Mouse (Mus musculus) gastrocnemius, postnatal 10 days (tissue): ENCODE measurements around the gene Fgr. TPM values are rescaled to one million over a fixed set of nuclear protein-coding genes. Genes with fewer than 3 reads are reported as not detected.

Experiments
- total RNA-seq, 2 experiments: library from RNA; stranded (reverse); gene quantifications; 2 replicates each; pipeline ENCODE4 v1.2.3; 2021

The Fgr gene
- total RNA-seq, 2 experiments from 2014 or later, result 0.09 to 0.54 TPM

Other genes starting within 250 kb of the Fgr start
- 1 to 10 TPM; 2.3 to 2.6 TPM for gene Xkr8, start 241.5 kb upstream of the Fgr start, total RNA-seq
- gene Smpdl3b, start 216.8 kb upstream of the Fgr start, total RNA-seq, result 1 to 10 TPM; 2.8 to 3.6 TPM
- gene Rpa2, start 205.8 kb upstream of the Fgr start, total RNA-seq, result 10 to 100 TPM; 16.2 to 16.8 TPM
- gene Themis2, start 177.7 kb upstream of the Fgr start, total RNA-seq, result 1 to 10 TPM; 1.6 to 2.8 TPM
- gene Ppp1r8, start 130.9 kb upstream of the Fgr start, total RNA-seq, result 10 to 100 TPM; 20.7 to 22.7 TPM
- 10 to 100 TPM; 28.5 to 32.9 TPM for gene Stx12, start 89.6 kb upstream of the Fgr start, total RNA-seq
- gene Fam76a, start 51.5 kb upstream of the Fgr start, total RNA-seq, result 10 to 100 TPM; 24.6 to 27.4 TPM
- 10 to 100 TPM; 58.2 to 82.8 TPM for gene Ahdc1, start 37.2 kb downstream of the Fgr start, total RNA-seq
- 10 to 100 TPM; 73.1 to 88.7 TPM for gene Wasf2, start 156.4 kb downstream of the Fgr start, total RNA-seq
- not detected for gene Cd164l2, start 238.0 kb downstream of the Fgr start, total RNA-seq
- not detected for gene Gpr3, start 238.4 kb downstream of the Fgr start, total RNA-seq